Mouse (Mus musculus) heart, adult 2 months (tissue): ENCODE measurements at regions not wholly inside any gene's neighbourhood (a gene's known extent, or its start where the extent isn't known, plus 50 kb on each side); places are given as distances from the start of the nearest gene placed in this dataset.

Experiments
- CTCF ChIP-seq: fragments of 200-600 bp; IDR thresholded peaks from 2 replicates; pipeline ENCODE4 v1.8.1; 2022; ENCODE audit warnings: antibody characterized with exemption, mild to moderate bottlenecking, moderate library complexity
- POLR2A ChIP-seq: fragments of 200-500 bp; IDR thresholded peaks from 2 replicates; pipeline ENCODE4 v1.6.1; 2011; ENCODE audit warnings: mild to moderate bottlenecking, low read depth, low read length, control low read depth; ENCODE audit not compliant: insufficient read depth

GRCm38 (mm10) chr4:72412100-72412788 is 211.5 kb upstream of the Tle1 start:
- no peak for TF ChIP-seq POLR2A
- TF ChIP-seq CTCF: no peak
